Mouse (Mus musculus) brain, embryonic 14.5 days (tissue): ENCODE results near the gene Tulp2.

Experiments
- CTCF ChIP-seq: fragments of 200-500 bp; IDR thresholded peaks from 2 replicates; pipeline ENCODE4 v1.5.1; 2012; ENCODE audit warnings: inconsistent platforms, mild to moderate bottlenecking, moderate library complexity, borderline replicate concordance; ENCODE audit not compliant: insufficient read depth, insufficient read length; ENCODE audit errors: extremely low read depth
- POLR2A ChIP-seq: fragments of 200-500 bp; IDR thresholded peaks from 2 replicates; pipeline ENCODE4 v1.6.1; 2012; ENCODE audit warnings: mild to moderate bottlenecking, inconsistent platforms, borderline replicate concordance; ENCODE audit not compliant: poor library complexity, insufficient read depth, insufficient read length, severe bottlenecking; ENCODE audit errors: extremely low read depth

DNA sequence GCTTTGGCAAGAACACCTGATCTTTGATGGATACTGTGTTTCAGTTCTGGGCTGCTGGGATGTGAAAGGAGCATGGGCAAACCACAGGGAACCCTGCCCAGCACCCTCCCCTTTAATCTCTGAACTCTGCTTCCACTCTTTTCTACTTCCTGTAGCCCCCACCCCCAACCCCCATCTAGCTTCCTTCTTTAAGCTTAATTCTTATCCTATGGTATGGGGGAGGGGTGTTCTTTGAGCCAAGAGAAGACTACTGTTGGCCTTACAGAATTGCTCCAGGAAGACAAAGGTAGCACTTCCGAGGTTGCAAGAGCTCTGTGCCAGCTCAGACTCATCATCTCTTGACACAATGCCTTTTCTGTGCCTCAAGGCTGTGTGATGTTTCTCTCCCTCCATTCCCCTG is 90.3 kb downstream of the Tulp2 start:
- TF ChIP-seq CTCF (no peak), POLR2A (no peak)
